Mouse (Mus musculus) hindbrain, postnatal 0 days (tissue): ENCODE results near the gene Lyl1. TPM values are rescaled to one million over a fixed set of nuclear protein-coding genes. Genes with fewer than 3 reads are reported as not detected.

ENCODE experiments used
- ATAC-seq: fragments of 200-750 bp; cut with Nextera tagmentation; 2 replicates; pipeline ENCODE4 v1.8.0; 2017; ENCODE audit warnings: mild to moderate bottlenecking, moderate TSS enrichment, moderate library complexity
- DNase-seq: peaks from one replicate; pipeline ENCODE4 v3.0.0-alpha.2; 2015; ENCODE audit warnings: low spot score
- H3K27ac ChIP-seq: fragments of 300-500 bp; sonication (generic); 2 replicates; pipeline ENCODE4 v1.5.1; 2014; ENCODE audit warnings: mild to moderate bottlenecking
- H3K27me3 ChIP-seq: fragments of 300-500 bp; sonication (generic); 2 replicates; pipeline ENCODE4 v1.6.1; 2014; ENCODE audit warnings: low read length, mixed read lengths; ENCODE audit not compliant: insufficient read depth
- H3K36me3 ChIP-seq: fragments of 300-500 bp; sonication (generic); 2 replicates; pipeline ENCODE4 v1.6.1; 2014; ENCODE audit warnings: low read length, mixed read lengths; ENCODE audit not compliant: insufficient read depth
- H3K4me1 ChIP-seq: fragments of 300-500 bp; sonication (generic); 2 replicates; pipeline ENCODE4 v1.6.1; 2014; ENCODE audit warnings: antibody characterized with exemption, low read length, mixed read lengths; ENCODE audit not compliant: insufficient read depth
- H3K4me2 ChIP-seq: fragments of 300-500 bp; sonication (generic); 2 replicates; pipeline ENCODE4 v1.6.1; 2014; ENCODE audit warnings: low read depth, mild to moderate bottlenecking, low read length, moderate library complexity, mixed read lengths
- H3K4me3 ChIP-seq: fragments of 300-500 bp; sonication (generic); 2 replicates; pipeline ENCODE4 v1.5.1; 2014; ENCODE audit warnings: low read length
- H3K9ac ChIP-seq: fragments of 300-500 bp; sonication (generic); replicated peaks from 2 replicates; pipeline ENCODE4 v1.6.1; 2014; ENCODE audit warnings: mild to moderate bottlenecking, low read length, moderate library complexity, mixed read lengths
- H3K9me3 ChIP-seq: fragments of 300-500 bp; sonication (generic); 2 replicates; pipeline ENCODE4 v1.6.1; 2016; ENCODE audit warnings: low read length, mixed read lengths
- CTCF ChIP-seq: IDR thresholded peaks from 2 replicates; pipeline ENCODE4 v1.5.1; 2016; ENCODE audit warnings: antibody characterized with exemption, control low read depth, low read depth
- WGBS: fragments of 180-500 bp; shearing (Covaris S2); extraction: QIAGEN DNeasy Blood & Tissue Kit; methylation state at CpG from one replicate; pipeline ENCODE4 v1.1.7; 2014; 5-methylcytosine and 5-hydroxymethylcytosine counted together
- polyA plus RNA-seq: library from polyadenylated mRNA; unstranded; fragments of >200 nt; fragmentation: Nextera tagmentation; extraction: Ambion mirVana; gene quantifications from 2 replicates; pipeline ENCODE4 v1.2.1, GENCODE M21; 2015
- total RNA-seq: library from RNA; depleted of rRNA; stranded (reverse); fragments of >200 nt; gene quantifications from 2 replicates; pipeline ENCODE4 v1.2.3, GENCODE M21; 2014; rRNA removed

The Lyl1 gene
- total RNA-seq (1.7 and 7.8 TPM in 2 replicates), polyA plus RNA-seq (2.0 and 2.3 TPM in 2 replicates)

GRCm38 (mm10) chr8:84700941-84701911, at the start of gene Lyl1:
TSS of gene Lyl1 (plus strand) at chr8:84701457.
- 0 out of 2 replicates have a peak within 1 kb of the TSS, but pooled peaks have one; percentile 3 for H3K9ac ChIP-seq
- peaks cover 7% of the 10 kb centered on the region; the same call in 1 of the 2 replicates for H3K4me1 ChIP-seq
- no peaks in the 10 kb centered on the region for H3K9me3 ChIP-seq
- peak; percentile 35 for TF ChIP-seq CTCF
- peak within 1 kb of the TSS; percentile 11 for H3K4me3 ChIP-seq
- peaks cover 6% of the 10 kb centered on the region for H3K27me3 ChIP-seq
- DNase-seq (no peak), ATAC-seq (peak; percentile 11; the same call in 1 of the 2 replicates)
- H3K36me3 ChIP-seq = peaks cover 18% of the 10 kb centered on the region
- peak within 1 kb of the TSS; percentile 41; the same call in 1 of the 2 replicates for H3K27ac ChIP-seq
- WGBS = 22% methylated on average over 33 of the region's 34 CpGs
- peak within 1 kb of the TSS; percentile 22 for H3K4me2 ChIP-seq

GRCm38 (mm10) chr8:84653092-84653631, 48.1 kb upstream of the Lyl1 start:
- Histone ChIP-seq H3K27ac (no peak overlapping the region), H3K9me3 (no peaks in the 10 kb centered on the region), H3K4me2 (no peak overlapping the region), H3K9ac (no peak overlapping the region), H3K36me3 (no peaks in the 10 kb centered on the region), H3K4me3 (no peak overlapping the region), H3K4me1 (no peaks in the 10 kb centered on the region), H3K27me3 (no peaks in the 10 kb centered on the region)
- no peak for DNase-seq
- 54% methylated on average over 9 of the region's 9 CpGs for WGBS
- TF ChIP-seq CTCF = no peak
- no peak for ATAC-seq

- Histone ChIP-seq H3K4me1 (no peaks in the 10 kb centered on the region), H3K27me3 (no peaks in the 10 kb centered on the region), H3K27ac (peak overlapping the region; percentile 76; the same call in 1 of the 2 replicates), H3K4me3 (no peak overlapping the region), H3K9me3 (no peaks in the 10 kb centered on the region), H3K4me2 (no peak overlapping the region), H3K36me3 (no peaks in the 10 kb centered on the region), H3K9ac (no peak overlapping the region)
- DNase-seq (no peak), ATAC-seq (no peak)
- 33% methylated on average over 4 of the region's 4 CpGs for WGBS
- TF ChIP-seq CTCF = peak; percentile 46
Observed at GRCm38 (mm10) chr8:84654597-84654996, 46.7 kb upstream of the Lyl1 start.

GRCm38 (mm10) chr8:84655336-84656190, 45.7 kb upstream of the Lyl1 start:
- Histone ChIP-seq H3K4me2 (peak overlapping the region; percentile 53), H3K9ac (peak overlapping the region; percentile 33), H3K9me3 (no peaks in the 10 kb centered on the region), H3K4me3 (peak overlapping the region; percentile 24), H3K36me3 (no peaks in the 10 kb centered on the region), H3K27me3 (no peaks in the 10 kb centered on the region), H3K27ac (peak overlapping the region; percentile 76), H3K4me1 (0 out of 2 replicates have a peak, but pooled peaks cover under 1% of the 10 kb centered on the region)
- ATAC-seq (peak; percentile 85), DNase-seq (peak; percentile 75)
- 8% methylated on average over 15 of the region's 15 CpGs for WGBS
- no peak for TF ChIP-seq CTCF

GRCm38 (mm10) chr8:84656191-84656525, 45.1 kb upstream of the Lyl1 start:
- 4% methylated on average over 10 of the region's 10 CpGs for WGBS
- H3K27me3 ChIP-seq = no peaks in the 10 kb centered on the region
- peak overlapping the region; percentile 76 for H3K27ac ChIP-seq
- ATAC-seq = no peak
- H3K9ac ChIP-seq = peak overlapping the region; percentile 33
- peaks cover 6% of the 10 kb centered on the region; the same call in 1 of the 2 replicates for H3K4me1 ChIP-seq
- no peak for DNase-seq
- TF ChIP-seq CTCF = no peak
- peak overlapping the region; percentile 53 for H3K4me2 ChIP-seq
- no peaks in the 10 kb centered on the region for H3K36me3 ChIP-seq
- peak overlapping the region; percentile 24 for H3K4me3 ChIP-seq
- H3K9me3 ChIP-seq = no peaks in the 10 kb centered on the region

GRCm38 (mm10) chr8:84656641-84657126, 44.6 kb upstream of the Lyl1 start:
- Histone ChIP-seq H3K4me3 (peak overlapping the region; percentile 24), H3K4me1 (peaks cover 6% of the 10 kb centered on the region; the same call in 1 of the 2 replicates), H3K9me3 (no peaks in the 10 kb centered on the region), H3K9ac (peak overlapping the region; percentile 33; the same call in 1 of the 2 replicates), H3K27me3 (no peaks in the 10 kb centered on the region), H3K36me3 (no peaks in the 10 kb centered on the region), H3K4me2 (peak overlapping the region; percentile 53), H3K27ac (peak overlapping the region; percentile 76)
- WGBS = 5% methylated on average over 23 of the region's 23 CpGs
- peak; percentile 28 for DNase-seq
- TF ChIP-seq CTCF = no peak
- peak; percentile 44; the same call in 1 of the 2 replicates for ATAC-seq
